9 mouse cellular contexts compared by ENCODE assay signal in the genomic region with DNA sequence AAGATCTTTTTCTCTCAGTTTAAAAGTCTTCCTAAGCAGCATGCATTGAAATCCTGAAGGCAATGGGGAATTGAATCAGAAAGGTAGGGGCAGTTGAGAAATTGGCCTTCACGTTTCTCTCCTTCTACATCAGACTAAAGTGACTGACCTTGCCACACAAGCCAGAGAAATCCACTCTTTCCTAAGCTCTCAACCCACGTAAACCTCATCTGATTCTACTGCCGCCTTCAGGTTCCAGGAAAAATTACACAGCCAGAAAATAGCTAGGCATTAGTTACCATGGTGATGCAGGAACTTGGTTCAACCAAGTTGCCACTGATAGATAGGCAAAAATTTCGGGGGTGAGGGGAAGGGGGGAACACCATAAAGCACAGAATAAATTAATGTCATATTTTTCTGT. TPM values are rescaled to one million over a fixed set of nuclear protein-coding genes. Genes with fewer than 3 reads are reported as not detected.
DNase-seq lines count a peak whose midpoint lies in the region; ATAC-seq and TF ChIP-seq lines count a peak whose summit lies in the region.
"Had no signal": no experiment of that assay in that cellular context is flagged by ENCODE, and none has a peak within 500 bp of the region (broad histone marks: within the 10 kb centered on the region; RNA-seq: fewer than 3 reads in every experiment).

No protein-coding gene starts in this region.

- WGBS in liver, postnatal 0 days (ENCODE audit: insufficient replicate concordance), result 3% methylated on average over 4 of the region's 4 CpGs
- 4% methylated on average over 4 of the region's 4 CpGs for WGBS in liver, embryonic 12.5 days (ENCODE audit: insufficient replicate concordance)
- 3% methylated on average over 4 of the region's 4 CpGs for WGBS in lung, adult 2 months

- H3K4me2 ChIP-seq in liver, postnatal 0 days (ENCODE audit: low read depth, low read length), result no peak overlapping the region
- no peak overlapping the region for H3K4me2 ChIP-seq in liver, embryonic 12.5 days

- peaks cover 30% of the 10 kb centered on the region for H3K27me3 ChIP-seq in liver, postnatal 0 days (ENCODE audit: insufficient read depth, low read length)
- peaks cover 65% of the 10 kb centered on the region for H3K27me3 ChIP-seq in liver, embryonic 12.5 days (replicated peaks)
- H3K27me3 ChIP-seq: neural tube, embryonic 12.5 days had no signal

- peaks cover 26% of the 10 kb centered on the region for H3K4me1 ChIP-seq in liver, postnatal 0 days (ENCODE audit: insufficient read depth)
- peaks cover 47% of the 10 kb centered on the region for H3K4me1 ChIP-seq in liver, embryonic 12.5 days
- H3K4me1 ChIP-seq in lung, adult 2 months (ENCODE audit: control insufficient read depth, insufficient read depth, low read length), result peaks cover 3% of the 10 kb centered on the region; the same call in 1 of the 2 replicates

- no peak; the same call in 1 of the 2 replicates for ATAC-seq in liver, postnatal 0 days
- no peak for ATAC-seq in liver, embryonic 12.5 days

- no peak overlapping the region for H3K27ac ChIP-seq in liver, postnatal 0 days (ENCODE audit: low read depth)
- no peak overlapping the region for H3K27ac ChIP-seq in liver, embryonic 12.5 days
- H3K27ac ChIP-seq: neural tube, embryonic 12.5 days had no signal

- TF ChIP-seq EP300 in liver, postnatal 0 days (IDR thresholded peaks at IDR 0.05; ENCODE audit: low read depth), result no peak

- peak; percentile 51 for DNase-seq in gastrocnemius, adult 18-20 months (ENCODE audit: low spot score)
- DNase-seq in gastrocnemius, postnatal 10 days, result no peak
- DNase-seq in liver, postnatal 0 days, result no peak
- DNase-seq in cerebellum, postnatal 36 days, result peak; percentile 22 to 49
- DNase-seq in lung, adult 2 months, result no peak
- no peak for DNase-seq in spleen, adult 12 weeks (ENCODE audit: low spot score)
- DNase-seq in ovary, postnatal 36 days (ENCODE audit: low spot score), result no peak

- H3K9me3 ChIP-seq in liver, postnatal 0 days (ENCODE audit: low read length), result no peaks in the 10 kb centered on the region
- H3K9me3 ChIP-seq in liver, embryonic 12.5 days (replicated peaks), result 0 out of 2 replicates have a peak, but pooled peaks cover 5% of the 10 kb centered on the region
- H3K9me3 ChIP-seq: neural tube, embryonic 12.5 days had no signal

- H3K4me3 ChIP-seq in liver, postnatal 0 days (ENCODE audit: low read depth, low read length), result no peak overlapping the region
- no peak overlapping the region for H3K4me3 ChIP-seq in liver, embryonic 12.5 days
- H3K4me3 ChIP-seq in lung, adult 2 months (replicated peaks; ENCODE audit: extremely low read depth, low read depth, low read length), result no peak overlapping the region
- H3K4me3 ChIP-seq: neural tube, embryonic 12.5 days had no signal

- peak; percentile 80 for TF ChIP-seq CTCF in liver, postnatal 0 days (IDR thresholded peaks at IDR 0.05; ENCODE audit: low read depth)
- peak; percentile 10; the same call in 1 of the 2 replicates for TF ChIP-seq CTCF in lung, adult 2 months (IDR thresholded peaks at IDR 0.05; ENCODE audit: insufficient read depth, low read length)

- TF ChIP-seq POLR2A in lung, adult 2 months (IDR thresholded peaks at IDR 0.05; ENCODE audit: borderline replicate concordance, extremely low read depth, low read depth, low read length), result no peak

- H3K9ac ChIP-seq in liver, postnatal 0 days (replicated peaks), result no peak overlapping the region
- no peak overlapping the region for H3K9ac ChIP-seq in liver, embryonic 12.5 days
- H3K9ac ChIP-seq: neural tube, embryonic 12.5 days had no signal

- no peaks in the 10 kb centered on the region for H3K36me3 ChIP-seq in liver, postnatal 0 days (replicated peaks; ENCODE audit: insufficient read depth, low read length)
- H3K36me3 ChIP-seq in liver, embryonic 12.5 days, result no peaks in the 10 kb centered on the region
- H3K36me3 ChIP-seq: neural tube, embryonic 12.5 days had no signal

RNA-seq across cellular contexts. Expression of gene Lrp4, which starts 1.5 kb away (rescaled TPM):
- total RNA-seq in gastrocnemius, adult 18-20 months (2021), result 1 to 10 TPM; 8.8 to 9.6 TPM
- total RNA-seq in gastrocnemius, postnatal 10 days (2021), result 10 to 100 TPM; 20.9 to 25.7 TPM
- 1.4 and 1.5 TPM in 2 replicates for polyA plus RNA-seq in liver, postnatal 0 days (2015; fragmentation: Nextera tagmentation; extraction: Ambion mirVana)
- polyA plus RNA-seq in liver, embryonic 12.5 days (2016; fragmentation: Nextera tagmentation; extraction: Ambion mirVana), result 1.0 and 1.2 TPM in 2 replicates
- 47.6 and 55.6 TPM in 2 replicates for polyA plus RNA-seq in lung, adult 2 months (2012; rRNA removed)

RNA-seq across cellular contexts. Expression of gene 1110051M20Rik, which starts 11.3 kb away (rescaled TPM):
- 10 to 100 TPM; 14.4 to 21.7 TPM for total RNA-seq in gastrocnemius, adult 18-20 months (2021)
- total RNA-seq in gastrocnemius, postnatal 10 days (2021), result 10 to 100 TPM; 12.0 to 12.2 TPM
- polyA plus RNA-seq in liver, postnatal 0 days (2015; fragmentation: Nextera tagmentation; extraction: Ambion mirVana), result 4.1 and 5.5 TPM in 2 replicates
- 9.1 and 10.4 TPM in 2 replicates for polyA plus RNA-seq in liver, embryonic 12.5 days (2016; fragmentation: Nextera tagmentation; extraction: Ambion mirVana)
- 19.2 and 27.0 TPM in 2 replicates for polyA plus RNA-seq in lung, adult 2 months (2012; rRNA removed)

Comparison
In these comparisons a context has a peak if more than half of its experiments do, and no peak if none do; other contexts are left out.
1. DNase-seq: peak in gastrocnemius, adult 18-20 months (single experiment) and cerebellum, postnatal 36 days (2 of 2); none in gastrocnemius, postnatal 10 days (single experiment), liver, postnatal 0 days (single experiment), lung, adult 2 months (single experiment), spleen, adult 12 weeks (single experiment) and ovary, postnatal 36 days (single experiment).
2. RNA of gene Lrp4, which starts 1.5 kb away (polyA plus RNA-seq): 47.6 to 55.6 TPM in lung, adult 2 months; 1.4 to 1.5 TPM in liver, postnatal 0 days and 1.0 to 1.2 TPM in liver, embryonic 12.5 days; every median in the first group is over 10 times any median in the second.